Mouse (Mus musculus) neural tube, embryonic 13.5 days (tissue): ENCODE measurements around the gene Cdhr2. TPM values are rescaled to one million over a fixed set of nuclear protein-coding genes. Genes with fewer than 3 reads are reported as not detected.

ENCODE experiments used
- ATAC-seq: fragments of 200-750 bp; cut with Nextera tagmentation; 2 replicates; pipeline ENCODE4 v1.8.0; 2017; ENCODE audit warnings: low read depth, mild to moderate bottlenecking, moderate TSS enrichment, moderate library complexity
- H3K27ac ChIP-seq: fragments of 300-500 bp; sonication (generic); replicated peaks from 2 replicates; pipeline ENCODE4 v1.5.1; 2015; ENCODE audit warnings: moderate library complexity, mild to moderate bottlenecking, inconsistent platforms
- H3K27me3 ChIP-seq: fragments of 300-500 bp; sonication (generic); 2 replicates; pipeline ENCODE4 v1.6.1; 2015; ENCODE audit warnings: mild to moderate bottlenecking, inconsistent platforms
- H3K36me3 ChIP-seq: fragments of 300-500 bp; sonication (generic); 2 replicates; pipeline ENCODE4 v1.6.1; 2015; ENCODE audit warnings: mild to moderate bottlenecking, inconsistent platforms
- H3K4me1 ChIP-seq: fragments of 300-500 bp; sonication (generic); replicated peaks from 2 replicates; pipeline ENCODE4 v1.6.1; 2015; ENCODE audit warnings: inconsistent platforms
- H3K4me2 ChIP-seq: fragments of 300-500 bp; sonication (generic); 2 replicates; pipeline ENCODE4 v1.6.1; 2015; ENCODE audit warnings: inconsistent platforms, mild to moderate bottlenecking, moderate library complexity
- H3K4me3 ChIP-seq: fragments of 300-500 bp; sonication (generic); 2 replicates; pipeline ENCODE4 v1.5.1; 2015; ENCODE audit warnings: mild to moderate bottlenecking, inconsistent platforms
- H3K9ac ChIP-seq: fragments of 300-500 bp; sonication (generic); 2 replicates; pipeline ENCODE4 v1.6.1; 2015; ENCODE audit warnings: moderate library complexity, mild to moderate bottlenecking, inconsistent platforms
- H3K9me3 ChIP-seq: fragments of 300-500 bp; sonication (generic); 2 replicates; pipeline ENCODE4 v1.6.1; 2016; ENCODE audit warnings: inconsistent platforms
- WGBS: fragments of 180-500 bp; shearing (Covaris S2); methylation state at CpG from one replicate; pipeline ENCODE4 v1.1.7; 2015; 5-methylcytosine and 5-hydroxymethylcytosine counted together
- polyA plus RNA-seq: library from polyadenylated mRNA; unstranded; fragments of >200 nt; fragmentation: Nextera tagmentation; extraction: Ambion mirVana; gene quantifications from 2 replicates; pipeline ENCODE4 v1.2.1, GENCODE M21; 2015

Gene Cdhr2
- polyA plus RNA-seq, 1 experiment from 2014 or later, result 0.06 TPM

GRCm38 (mm10) chr13:54746110-54746509 lies 44.8 kb downstream of the Cdhr2 start:
- Histone ChIP-seq H3K4me3 (no peak overlapping the region), H3K9me3 (no peaks in the 10 kb centered on the region), H3K4me1 (peaks cover 54% of the 10 kb centered on the region), H3K9ac (peak overlapping the region; percentile 53), H3K27me3 (peaks cover 4% of the 10 kb centered on the region; the same call in 1 of the 2 replicates), H3K27ac (no peak overlapping the region), H3K36me3 (peaks cover 18% of the 10 kb centered on the region; the same call in 1 of the 2 replicates), H3K4me2 (peak overlapping the region; percentile 78)
- ATAC-seq, result no peak
- 41% methylated on average over 6 of the region's 6 CpGs for WGBS

GRCm38 (mm10) chr13:54746896-54747295 lies 45.6 kb downstream of the Cdhr2 start:
- Histone ChIP-seq H3K9me3 (no peaks in the 10 kb centered on the region), H3K9ac (peak overlapping the region; percentile 90), H3K36me3 (peaks cover 10% of the 10 kb centered on the region; the same call in 1 of the 2 replicates), H3K27ac (no peak overlapping the region), H3K4me3 (peak overlapping the region; percentile 13; the same call in 1 of the 2 replicates), H3K27me3 (peaks cover 9% of the 10 kb centered on the region), H3K4me2 (peak overlapping the region; percentile 78), H3K4me1 (peaks cover 54% of the 10 kb centered on the region)
- 41% methylated on average over 10 of the region's 10 CpGs for WGBS
- no peak for ATAC-seq

GRCm38 (mm10) chr13:54748190-54748589 lies 46.9 kb downstream of the Cdhr2 start:
- Histone ChIP-seq H3K36me3 (peaks cover 9% of the 10 kb centered on the region; the same call in 1 of the 2 replicates), H3K27ac (peak overlapping the region; percentile 92), H3K4me1 (peaks cover 58% of the 10 kb centered on the region), H3K9ac (peak overlapping the region; percentile 90), H3K4me3 (peak overlapping the region; percentile 61), H3K4me2 (peak overlapping the region; percentile 78), H3K9me3 (no peaks in the 10 kb centered on the region), H3K27me3 (peaks cover 20% of the 10 kb centered on the region)
- no peak for ATAC-seq
- WGBS, result 86% methylated on average over 8 of the region's 8 CpGs

GRCm38 (mm10) chr13:54748721-54749060 lies 47.4 kb downstream of the Cdhr2 start:
- H3K4me1 ChIP-seq, result peaks cover 60% of the 10 kb centered on the region
- WGBS, result 29% methylated on average over 10 of the region's 10 CpGs
- H3K27me3 ChIP-seq, result peaks cover 23% of the 10 kb centered on the region
- no peaks in the 10 kb centered on the region for H3K9me3 ChIP-seq
- peak overlapping the region; percentile 90 for H3K9ac ChIP-seq
- H3K36me3 ChIP-seq, result peaks cover 9% of the 10 kb centered on the region; the same call in 1 of the 2 replicates
- ATAC-seq, result peak; percentile 37
- peak overlapping the region; percentile 61 for H3K4me3 ChIP-seq
- peak overlapping the region; percentile 78 for H3K4me2 ChIP-seq
- H3K27ac ChIP-seq, result peak overlapping the region; percentile 92

GRCm38 (mm10) chr13:54749061-54749863 lies 48.0 kb downstream of the Cdhr2 start:
- Histone ChIP-seq H3K27me3 (peaks cover 23% of the 10 kb centered on the region), H3K4me3 (peak overlapping the region; percentile 61), H3K9me3 (no peaks in the 10 kb centered on the region), H3K9ac (peak overlapping the region; percentile 90), H3K4me1 (peaks cover 66% of the 10 kb centered on the region), H3K4me2 (peak overlapping the region; percentile 78), H3K36me3 (peaks cover 4% of the 10 kb centered on the region; the same call in 1 of the 2 replicates), H3K27ac (peak overlapping the region; percentile 92)
- ATAC-seq, result peak; percentile 90
- 1% methylated on average over 28 of the region's 100 CpGs for WGBS

GRCm38 (mm10) chr13:54749864-54750411 lies 48.7 kb downstream of the Cdhr2 start, which contains the start of gene Gprin1:
Gene Gprin1, minus strand, starts transcription at chr13:54749874.
- 2% methylated on average over 29 of the region's 29 CpGs for WGBS
- Histone ChIP-seq H3K4me1 (peaks cover 68% of the 10 kb centered on the region), H3K4me2 (peak within 1 kb of the TSS; percentile 78), H3K36me3 (peaks cover 3% of the 10 kb centered on the region; the same call in 1 of the 2 replicates), H3K27ac (peak within 1 kb of the TSS; percentile 92), H3K4me3 (peak within 1 kb of the TSS; percentile 61), H3K9me3 (no peaks in the 10 kb centered on the region), H3K9ac (peak within 1 kb of the TSS; percentile 90), H3K27me3 (peaks cover 23% of the 10 kb centered on the region)
- ATAC-seq, result peak; percentile 68

GRCm38 (mm10) chr13:54750699-54751098 lies 49.4 kb downstream of the Cdhr2 start:
- Histone ChIP-seq H3K9ac (no peak overlapping the region), H3K4me3 (no peak overlapping the region), H3K4me2 (peak overlapping the region; percentile 78), H3K9me3 (no peaks in the 10 kb centered on the region), H3K4me1 (peaks cover 68% of the 10 kb centered on the region), H3K27ac (no peak overlapping the region), H3K27me3 (peaks cover 23% of the 10 kb centered on the region), H3K36me3 (peaks cover 3% of the 10 kb centered on the region; the same call in 1 of the 2 replicates)
- no peak for ATAC-seq
- WGBS, result 2% methylated on average over 8 of the region's 8 CpGs

- H3K4me1 ChIP-seq, result peaks cover 68% of the 10 kb centered on the region
- H3K9ac ChIP-seq, result no peak overlapping the region
- WGBS, result 66% methylated on average over 10 of the region's 10 CpGs
- no peak overlapping the region for H3K27ac ChIP-seq
- no peak overlapping the region for H3K4me3 ChIP-seq
- ATAC-seq, result no peak
- peaks cover 3% of the 10 kb centered on the region; the same call in 1 of the 2 replicates for H3K36me3 ChIP-seq
- H3K9me3 ChIP-seq, result no peaks in the 10 kb centered on the region
- no peak overlapping the region for H3K4me2 ChIP-seq
- H3K27me3 ChIP-seq, result peaks cover 29% of the 10 kb centered on the region
Measured at GRCm38 (mm10) chr13:54752656-54753055, 51.4 kb downstream of the Cdhr2 start.

GRCm38 (mm10) chr13:54753733-54754132 lies 52.5 kb downstream of the Cdhr2 start:
- Histone ChIP-seq H3K4me3 (no peak overlapping the region), H3K4me2 (no peak overlapping the region), H3K27ac (0 out of 2 replicates have a peak overlapping the region, but pooled peaks have one; percentile 52), H3K27me3 (peaks cover 29% of the 10 kb centered on the region), H3K9ac (peak overlapping the region; percentile 31; the same call in 1 of the 2 replicates), H3K9me3 (no peaks in the 10 kb centered on the region), H3K36me3 (no peaks in the 10 kb centered on the region), H3K4me1 (peaks cover 66% of the 10 kb centered on the region)
- 65% methylated on average over 6 of the region's 6 CpGs for WGBS
- ATAC-seq, result no peak

GRCm38 (mm10) chr13:54754169-54755080 lies 53.2 kb downstream of the Cdhr2 start:
- 36% methylated on average over 12 of the region's 12 CpGs for WGBS
- Histone ChIP-seq H3K27ac (peak overlapping the region; percentile 80; the same call in 1 of the 2 replicates), H3K36me3 (no peaks in the 10 kb centered on the region), H3K27me3 (peaks cover 29% of the 10 kb centered on the region), H3K4me3 (no peak overlapping the region), H3K4me2 (no peak overlapping the region), H3K9ac (peak overlapping the region; percentile 31; the same call in 1 of the 2 replicates), H3K4me1 (peaks cover 70% of the 10 kb centered on the region), H3K9me3 (no peaks in the 10 kb centered on the region)
- no peak for ATAC-seq

- WGBS, result 10% methylated on average over 9 of the region's 9 CpGs
- H3K27me3 ChIP-seq, result peaks cover 29% of the 10 kb centered on the region
- H3K27ac ChIP-seq, result peak overlapping the region; percentile 80
- no peak overlapping the region for H3K4me3 ChIP-seq
- peaks cover 73% of the 10 kb centered on the region for H3K4me1 ChIP-seq
- no peak for ATAC-seq
- H3K36me3 ChIP-seq, result no peaks in the 10 kb centered on the region
- peak overlapping the region; percentile 23; the same call in 1 of the 2 replicates for H3K9ac ChIP-seq
- no peaks in the 10 kb centered on the region for H3K9me3 ChIP-seq
- peak overlapping the region; percentile 32 for H3K4me2 ChIP-seq
Measured at GRCm38 (mm10) chr13:54755201-54755830, 54.1 kb downstream of the Cdhr2 start.
